Mouse (Mus musculus): ENCODE measurements at regions not wholly inside any gene's neighbourhood (a gene's known extent, or its start where the extent isn't known, plus 50 kb on each side); places are given as distances from the start of the nearest gene placed in this dataset.

DNA sequence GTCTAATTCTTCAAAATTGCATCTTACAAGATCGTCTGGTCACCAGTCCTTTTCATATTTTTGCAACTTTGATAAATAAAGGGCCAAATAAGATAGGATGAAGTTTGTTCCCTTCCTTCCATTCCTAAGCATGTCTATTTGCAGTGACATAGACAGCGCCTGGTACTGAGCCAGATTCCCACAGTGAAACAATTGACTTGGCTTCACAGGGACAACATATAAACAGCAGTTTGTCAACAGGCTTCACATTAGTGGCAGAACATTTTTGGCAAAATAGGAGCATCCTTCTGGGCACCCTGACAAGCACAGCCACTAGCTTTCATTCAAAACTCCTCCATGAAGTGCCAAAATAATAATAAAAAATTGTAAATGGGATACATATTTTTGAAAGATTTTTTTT is 827.4 kb upstream of the Mms22l start:
- no peak for DNase-seq (ENCODE audit: low spot score in 2 of 2)
- Histone ChIP-seq H3K27ac (no peak overlapping the region), H3K4me3 (no peak overlapping the region)

DNA sequence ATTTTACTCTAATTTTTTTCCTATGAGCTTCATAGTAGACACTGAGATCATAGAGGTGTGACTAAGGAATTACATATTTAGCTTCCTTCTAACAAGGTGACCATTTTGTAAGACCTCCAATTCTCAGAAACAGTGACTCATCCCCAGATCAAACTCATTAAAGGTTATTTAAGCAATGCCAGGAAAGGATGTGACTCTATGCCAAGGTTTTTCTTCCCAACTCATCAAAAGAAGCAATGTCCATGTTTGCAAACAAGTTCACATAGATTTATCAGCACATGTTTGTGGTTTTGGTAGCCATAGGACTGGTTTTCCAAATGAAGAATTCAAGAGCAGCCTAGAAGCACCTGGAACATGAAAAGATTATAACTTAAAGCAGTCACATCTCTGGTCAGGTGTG is 792.6 kb upstream of the Mms22l start:
- no peak for TF ChIP-seq CTCF (conservative IDR thresholded peaks at IDR 0.05)
- no peak for DNase-seq (ENCODE audit: low spot score in 2 of 2)
- Histone ChIP-seq H3K27ac (no peak overlapping the region), H3K4me3 (no peak overlapping the region)

More for the DNA sequence above, 827.4 kb upstream of the Mms22l start:
- TF ChIP-seq CTCF (conservative IDR thresholded peaks at IDR 0.05): no peak

DNA sequence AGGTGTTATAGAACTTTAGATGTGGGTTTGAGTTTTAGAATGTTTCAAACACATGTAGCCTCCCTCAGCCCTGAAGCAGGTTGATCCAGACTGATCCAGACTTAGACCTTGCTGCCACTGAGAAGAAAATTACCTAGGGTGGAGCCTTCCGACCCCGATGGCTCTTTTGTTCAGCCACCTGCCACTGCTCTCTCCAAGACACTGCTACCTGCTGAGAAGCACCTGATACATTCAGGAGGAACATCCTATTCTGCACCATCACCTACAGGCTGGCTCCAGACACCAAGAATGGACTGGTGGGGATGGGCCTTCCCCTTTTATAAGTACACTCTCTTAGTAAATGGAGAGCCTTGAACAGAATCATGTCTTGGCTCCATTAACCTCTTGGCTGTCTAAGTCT is 785.5 kb upstream of the Mms22l start:
- H3K4me3 ChIP-seq: no peak overlapping the region
- H3K27ac ChIP-seq: no peak overlapping the region
- TF ChIP-seq CTCF (conservative IDR thresholded peaks at IDR 0.05): no peak
- DNase-seq (ENCODE audit: low spot score in 2 of 2): no peak

DNA sequence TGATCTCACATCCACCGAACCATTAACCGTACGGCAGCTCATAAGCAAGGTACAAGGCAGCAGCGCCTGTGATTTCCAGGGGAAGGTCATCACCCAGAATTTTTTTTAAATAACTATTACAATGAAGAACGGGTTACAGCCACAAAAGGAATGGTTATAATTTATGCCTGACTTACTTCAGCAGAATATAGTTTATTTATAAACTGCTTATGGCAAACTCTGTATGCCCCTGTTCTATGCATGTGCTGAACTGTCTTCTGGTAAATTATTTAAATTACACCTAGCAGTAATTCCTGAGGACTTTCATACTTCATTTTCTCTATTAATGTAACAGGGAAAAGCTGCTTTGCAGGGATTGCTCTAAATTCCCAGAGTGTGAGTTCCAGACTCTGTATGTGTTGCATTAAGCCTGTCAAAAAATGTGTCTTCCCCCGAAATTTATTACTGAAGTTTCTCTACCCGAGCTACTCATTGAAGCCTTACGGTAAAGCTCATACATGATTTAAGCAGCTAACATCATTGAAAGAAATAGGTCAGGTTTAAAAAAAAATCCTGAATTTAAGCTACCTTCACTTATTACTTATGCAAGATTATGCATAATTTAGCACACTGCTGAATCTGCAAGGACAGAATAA is 782.4 kb upstream of the Mms22l start:
- no peak for DNase-seq (ENCODE audit: low spot score in 2 of 2)
- Histone ChIP-seq H3K4me3 (no peak overlapping the region), H3K27ac (no peak overlapping the region)
- TF ChIP-seq CTCF (conservative IDR thresholded peaks at IDR 0.05): no peak

DNA sequence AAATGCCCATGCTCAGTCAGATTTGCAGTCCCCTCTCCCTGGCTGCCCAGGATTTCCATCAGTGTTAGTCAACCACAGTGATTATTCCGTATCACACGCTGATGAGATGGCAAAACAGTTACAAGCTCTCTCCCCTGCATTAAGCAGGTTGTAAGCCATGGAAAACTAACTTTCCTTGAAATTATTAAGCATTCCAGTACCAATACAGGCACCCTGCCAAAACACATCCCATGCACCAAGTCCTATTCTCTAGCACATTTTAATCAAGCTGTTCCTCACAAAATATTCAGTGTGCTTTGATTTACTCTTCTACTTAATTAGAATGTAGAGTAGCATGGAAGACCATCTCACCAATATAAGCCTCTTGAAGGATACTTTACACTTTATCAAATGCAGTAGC is 768.4 kb upstream of the Mms22l start:
- DNase-seq (ENCODE audit: low spot score in 2 of 2): no peak
- Histone ChIP-seq H3K4me3 (no peak overlapping the region), H3K27ac (no peak overlapping the region)
- TF ChIP-seq CTCF (conservative IDR thresholded peaks at IDR 0.05): no peak

DNA sequence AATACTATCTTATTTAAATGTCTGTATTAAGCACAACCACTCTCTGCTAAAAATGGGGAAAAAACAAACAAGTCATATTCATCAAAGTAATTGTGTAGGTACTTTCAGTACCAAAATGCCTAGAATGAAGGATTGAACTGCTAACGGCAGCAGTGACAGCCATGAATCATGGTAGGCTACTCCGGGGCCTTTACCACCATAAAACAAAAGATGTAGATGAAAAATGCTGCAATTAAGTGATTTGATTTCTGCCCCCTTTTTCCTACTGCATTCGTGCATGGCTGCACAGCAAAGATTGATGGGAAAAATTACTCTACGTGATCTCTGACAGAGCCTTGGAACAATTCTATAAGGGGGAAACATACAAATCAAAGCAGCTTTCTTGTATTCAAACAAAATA is 763.8 kb upstream of the Mms22l start:
- no peak overlapping the region for H3K4me3 ChIP-seq
- no peak for DNase-seq (ENCODE audit: low spot score in 2 of 2)
- no peak overlapping the region for H3K27ac ChIP-seq
- TF ChIP-seq CTCF (conservative IDR thresholded peaks at IDR 0.05): no peak

DNA sequence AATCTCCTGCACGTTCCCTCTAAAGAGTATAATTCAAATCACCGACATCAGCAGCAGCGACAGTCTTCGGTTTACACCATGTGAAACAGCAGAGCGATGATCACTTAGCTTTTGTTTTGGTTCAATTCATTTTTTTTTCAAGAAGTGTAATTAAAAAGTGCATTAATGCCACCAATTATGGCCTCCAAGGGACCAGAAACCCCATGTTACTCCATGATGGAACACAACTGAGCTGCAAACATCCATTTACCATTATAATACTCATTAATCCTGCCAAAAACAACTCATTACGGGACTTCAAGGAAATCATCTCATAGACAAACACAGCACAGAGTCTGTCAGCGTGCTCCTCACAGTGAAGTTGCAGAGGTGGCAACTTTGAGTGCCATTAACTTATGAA is 752.2 kb upstream of the Mms22l start:
- H3K27ac ChIP-seq: no peak overlapping the region
- TF ChIP-seq CTCF (conservative IDR thresholded peaks at IDR 0.05): no peak
- no peak for DNase-seq (ENCODE audit: low spot score in 2 of 2)
- H3K4me3 ChIP-seq: no peak overlapping the region

DNA sequence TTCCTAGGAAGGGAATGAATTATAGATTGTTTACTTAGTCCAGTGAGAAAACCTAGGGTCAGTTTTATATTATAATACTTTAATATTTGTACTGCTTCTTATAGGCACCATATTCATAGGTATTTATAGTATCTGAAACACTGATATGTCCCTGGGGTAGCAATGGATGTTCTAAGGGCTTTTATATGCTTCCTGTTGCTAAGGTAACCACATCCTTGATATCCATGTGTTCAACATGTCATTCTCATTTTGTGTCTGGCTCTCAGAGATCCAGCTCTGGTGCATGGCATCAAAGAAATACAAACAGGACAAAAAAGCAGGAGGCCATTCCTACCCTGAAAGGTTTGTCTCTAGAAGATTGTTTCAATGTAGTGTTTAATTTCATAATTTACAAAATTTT is 738.2 kb upstream of the Mms22l start:
- no peak for DNase-seq (ENCODE audit: low spot score in 2 of 2)
- no peak for TF ChIP-seq CTCF (conservative IDR thresholded peaks at IDR 0.05)
- Histone ChIP-seq H3K4me3 (no peak overlapping the region), H3K27ac (no peak overlapping the region)

DNA sequence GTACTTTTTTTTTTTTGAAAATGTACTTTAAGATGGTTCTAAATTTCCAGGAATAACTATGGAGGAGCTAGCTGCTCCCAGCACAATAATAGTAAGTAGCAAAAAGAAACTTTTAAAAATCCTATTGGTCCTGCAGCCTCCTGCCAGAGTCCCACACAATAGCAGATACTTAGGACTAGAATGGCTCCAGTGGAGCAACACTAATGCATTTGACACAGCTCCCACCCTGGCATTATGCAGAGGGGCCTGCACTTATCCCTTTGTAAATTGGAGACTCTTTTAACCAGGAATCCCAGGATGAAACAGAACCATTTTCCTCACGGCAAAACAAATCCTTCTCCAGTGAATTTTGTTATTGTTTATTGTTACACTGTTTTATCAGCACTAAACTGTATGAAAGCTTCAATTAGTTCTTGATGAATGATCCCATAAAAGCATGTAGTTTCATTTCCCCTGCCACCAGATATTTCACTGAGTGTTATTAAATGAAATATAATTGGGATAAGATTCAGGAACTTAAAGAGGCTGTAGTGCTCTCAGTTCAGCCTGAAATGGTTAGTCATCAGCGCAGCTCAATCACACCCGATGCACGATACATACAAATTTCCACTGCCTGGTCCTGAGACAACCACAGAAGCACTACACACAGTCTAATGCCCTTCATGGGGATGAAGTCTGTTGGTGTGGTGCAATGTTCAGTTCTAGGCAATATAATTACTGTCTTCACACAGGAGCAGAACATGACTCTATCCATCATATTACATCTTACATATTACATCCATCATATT is 708.6 kb upstream of the Mms22l start:
- DNase-seq (ENCODE audit: low spot score in 2 of 2): peak in 1 of 2 experiments; percentile 8
- Histone ChIP-seq H3K4me3 (no peak overlapping the region), H3K27ac (no peak overlapping the region)
- TF ChIP-seq CTCF (conservative IDR thresholded peaks at IDR 0.05): no peak

DNA sequence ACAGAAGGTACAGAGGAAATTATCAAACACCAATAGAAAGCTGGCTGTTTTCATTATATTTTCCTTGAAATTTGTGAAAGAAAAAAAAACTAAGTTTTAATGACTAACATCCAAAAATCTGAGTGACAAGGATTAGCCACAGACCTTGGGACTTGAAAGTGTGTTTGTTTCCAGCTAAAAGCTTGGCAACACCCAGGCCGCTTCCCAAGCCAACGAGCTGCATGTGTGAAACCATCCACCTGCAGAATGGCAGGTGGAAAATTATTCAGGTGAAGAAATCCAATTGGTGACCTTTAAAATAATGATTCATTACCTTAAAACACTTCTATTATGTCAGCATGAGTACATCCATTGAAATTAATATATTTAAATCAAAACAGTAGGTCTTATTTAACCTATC is 672.7 kb upstream of the Mms22l start:
- no peak for DNase-seq (ENCODE audit: low spot score in 2 of 2)
- Histone ChIP-seq H3K4me3 (no peak overlapping the region), H3K27ac (no peak overlapping the region)
- no peak for TF ChIP-seq CTCF (conservative IDR thresholded peaks at IDR 0.05)

DNA sequence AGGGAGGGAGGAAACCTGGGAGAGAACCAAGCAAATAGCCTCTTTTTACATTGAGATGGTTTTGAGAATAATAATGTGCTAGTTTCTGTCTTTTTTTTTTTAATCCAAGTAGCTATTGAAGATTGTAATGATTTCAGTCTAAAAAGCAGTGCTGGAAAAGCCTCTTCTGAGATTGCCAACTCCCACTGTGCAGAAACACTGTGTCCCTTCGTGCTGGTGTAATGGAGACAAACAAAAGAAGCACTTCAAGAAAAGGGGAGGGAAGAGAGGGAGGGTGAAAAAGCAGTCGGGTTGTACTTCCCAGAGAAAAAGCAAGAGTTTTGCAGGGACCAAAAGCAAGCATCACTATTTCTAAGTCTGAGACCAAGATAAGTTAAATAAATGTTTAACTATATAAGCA is 669.4 kb upstream of the Mms22l start:
- peak; percentile 12 to 16 for DNase-seq (ENCODE audit: low spot score in 2 of 2)
- no peak for TF ChIP-seq CTCF (conservative IDR thresholded peaks at IDR 0.05)
- Histone ChIP-seq H3K4me3 (no peak overlapping the region), H3K27ac (no peak overlapping the region)

DNA sequence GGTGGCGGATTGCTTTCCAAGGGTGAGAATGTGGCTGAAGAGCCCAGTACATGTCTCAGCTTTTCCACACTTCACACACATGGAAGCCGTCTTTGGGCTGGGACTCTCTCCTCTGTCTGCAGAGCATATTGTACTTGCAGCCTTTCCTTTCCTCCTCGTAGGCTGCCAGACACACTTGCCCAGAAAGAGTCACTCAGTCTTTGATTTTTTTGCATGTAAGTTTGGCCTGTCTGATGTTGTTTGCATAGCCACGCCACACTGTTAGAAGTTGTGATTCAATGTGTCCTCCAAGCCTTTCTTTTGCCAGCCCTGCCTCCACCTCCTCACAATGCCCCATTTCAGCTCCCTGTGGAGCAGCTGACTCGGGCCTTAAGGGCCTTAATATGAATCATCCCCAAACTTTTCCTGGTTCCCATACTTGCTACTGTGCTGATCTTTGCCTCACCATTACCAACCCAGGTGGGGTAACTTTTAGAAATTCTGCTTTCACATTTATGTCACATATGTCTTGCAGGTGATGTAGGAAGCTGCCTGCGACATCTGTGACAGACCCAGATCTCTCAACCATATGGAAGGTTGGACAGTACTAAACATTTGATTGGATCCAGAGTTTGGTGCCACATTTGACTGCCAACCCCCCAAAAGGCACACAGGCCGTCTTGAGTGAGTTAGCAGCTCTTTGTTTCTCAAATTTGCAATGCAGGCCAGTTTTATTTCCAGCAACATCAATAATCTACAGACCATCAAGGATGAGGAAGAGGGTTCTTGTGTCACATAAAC is 663.7 kb upstream of the Mms22l start:
- H3K4me3 ChIP-seq: no peak overlapping the region
- TF ChIP-seq CTCF (conservative IDR thresholded peaks at IDR 0.05): no peak
- H3K27ac ChIP-seq: no peak overlapping the region
- DNase-seq (ENCODE audit: low spot score in 2 of 2): peak in 1 of 2 experiments; percentile 12

DNA sequence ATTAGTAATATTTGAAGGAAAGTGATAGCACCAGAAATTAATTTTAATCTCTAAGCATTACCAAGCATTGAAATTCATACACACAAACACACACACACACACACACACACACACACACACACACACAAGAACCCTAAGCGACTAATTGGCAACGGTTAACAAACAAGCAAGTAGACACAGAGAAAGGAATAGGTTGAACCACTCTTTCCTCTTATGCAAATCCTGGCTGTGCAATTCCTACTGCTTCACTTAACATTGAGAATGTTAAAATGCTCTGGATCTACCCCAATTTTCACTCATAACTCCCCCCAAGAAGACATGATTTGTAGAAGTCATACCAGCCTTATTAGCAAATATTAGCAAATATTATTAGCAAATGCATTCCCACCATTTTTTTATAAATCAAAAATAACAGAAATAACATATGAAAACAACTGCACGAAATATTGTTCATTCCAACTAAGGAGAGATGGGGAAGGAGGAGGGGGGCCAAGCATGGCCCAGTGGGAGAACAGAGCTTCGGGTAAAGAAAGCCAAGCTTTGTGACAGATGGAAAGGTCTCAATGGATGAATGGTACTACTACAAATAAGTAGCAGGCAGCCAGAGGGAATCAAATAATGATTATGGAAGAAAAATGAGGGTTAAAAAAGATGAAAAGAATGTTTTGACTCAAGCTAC is 652.5 kb upstream of the Mms22l start:
- H3K27ac ChIP-seq: no peak overlapping the region
- no peak for DNase-seq (ENCODE audit: low spot score in 2 of 2)
- H3K4me3 ChIP-seq: no peak overlapping the region
- TF ChIP-seq CTCF (conservative IDR thresholded peaks at IDR 0.05): no peak

Data from layer of hippocampus, adult 2 months (tissue).